ENCODE assay signal across 14 mouse cellular contexts in genomic region chr10:54119303-54119702, GRCm38 (mm10). TPM values are rescaled to one million over a fixed set of nuclear protein-coding genes. Genes with fewer than 3 reads are reported as not detected.
DNase-seq lines count a peak whose midpoint lies in the region; ATAC-seq and TF ChIP-seq lines count a peak whose summit lies in the region.
"Had no signal": no experiment of that assay in that cellular context is flagged by ENCODE, and none has a peak within 500 bp of the region (broad histone marks: within the 10 kb centered on the region; RNA-seq: fewer than 3 reads in every experiment).

No protein-coding gene starts in this region.

- intact Hi-C loops in left cerebral cortex, postnatal 4 days (cut with DNase I) = no loop called here

- no peak for TF ChIP-seq CTCF in kidney, adult 2 months (conservative IDR thresholded peaks at IDR 0.05; ENCODE audit: insufficient read depth, insufficient read length, low read depth, low read length)

- H3K36me3 ChIP-seq in kidney, adult 2 months (ENCODE audit: control insufficient read depth, insufficient read depth, low read length) = no peaks in the 10 kb centered on the region
- no peaks in the 10 kb centered on the region for H3K36me3 ChIP-seq in kidney, embryonic 15.5 days
- no peaks in the 10 kb centered on the region for H3K36me3 ChIP-seq in splenic B cell, adult 2 months (ENCODE audit: control insufficient read depth, insufficient read depth, low read length, poor library complexity, severe bottlenecking)
- H3K36me3 ChIP-seq: embryonic facial prominence, embryonic 10.5 days had no signal

- ATAC-seq in kidney, embryonic 15.5 days (replicated peaks; ENCODE audit: low FRiP score) = no peak
- ATAC-seq in hematopoietic stem cell, adult 5-6 weeks (replicated peaks in 1 of 2; ENCODE audit: insufficient read depth in 1 of 2, low FRiP score in 2 of 2, low TSS enrichment in 1 of 2, low read depth in 1 of 2, poor library complexity in 2 of 2, severe bottlenecking in 2 of 2) = peak; percentile 64 to 70
- ATAC-seq: CD4-positive, CD25-positive, alpha-beta regulatory T cell, adult 4 months; inflammation-experienced regulatory T-cells, adult 6 months had no signal

- TF ChIP-seq POLR2A in kidney, adult 2 months (IDR thresholded peaks at IDR 0.05; ENCODE audit: low read depth, low read length) = no peak

- H3K27me3 ChIP-seq in kidney, adult 2 months (replicated peaks; ENCODE audit: control insufficient read depth, insufficient read depth, low read length) = no peaks in the 10 kb centered on the region
- no peaks in the 10 kb centered on the region for H3K27me3 ChIP-seq in kidney, embryonic 15.5 days
- H3K27me3 ChIP-seq in splenic B cell, adult 2 months (ENCODE audit: control insufficient read depth, insufficient read depth, low read length, poor library complexity, severe bottlenecking) = no peaks in the 10 kb centered on the region; the same call in 1 of the 2 replicates

- 75% methylated on average over 2 of the region's 2 CpGs for WGBS in kidney, adult 2 months
- 73% methylated on average over 2 of the region's 2 CpGs for WGBS in kidney, embryonic 15.5 days

- H3K4me2 ChIP-seq in kidney, embryonic 15.5 days = no peak overlapping the region

- no peak overlapping the region for H3K4me3 ChIP-seq in kidney, adult 2 months (ENCODE audit: insufficient read depth, low read depth, low read length)
- no peak overlapping the region for H3K4me3 ChIP-seq in kidney, embryonic 15.5 days (replicated peaks)
- H3K4me3 ChIP-seq: embryonic facial prominence, embryonic 10.5 days had no signal

- H3K9me3 ChIP-seq in kidney, embryonic 15.5 days (replicated peaks) = no peaks in the 10 kb centered on the region
- H3K9me3 ChIP-seq: embryonic facial prominence, embryonic 10.5 days had no signal

- DNase-seq in kidney, adult 2 months = peak; percentile 13
- DNase-seq in spleen, adult 12 weeks (ENCODE audit: low spot score) = peak; percentile 2
- no peak for DNase-seq in spleen, postnatal 10 days (ENCODE audit: low spot score in 2 of 2)
- peak; percentile 88 for DNase-seq in splenic B cell, adult 2 months (ENCODE audit: low read depth, low spot score)
- no peak for DNase-seq in adrenal gland, postnatal 4 days (ENCODE audit: low spot score in 2 of 2)
- no peak for DNase-seq in left cerebral cortex, postnatal 4 days
- DNase-seq: adrenal gland, postnatal 10 days; cerebellum, adult 8-10 months; thymus, postnatal 4 days had no signal

- peaks cover 14% of the 10 kb centered on the region for H3K4me1 ChIP-seq in kidney, adult 2 months (ENCODE audit: control insufficient read depth, insufficient read depth, low read length)
- no peaks in the 10 kb centered on the region for H3K4me1 ChIP-seq in kidney, embryonic 15.5 days
- H3K4me1 ChIP-seq: embryonic facial prominence, embryonic 10.5 days had no signal

- no peak overlapping the region for H3K9ac ChIP-seq in kidney, embryonic 15.5 days

- H3K27ac ChIP-seq in kidney, adult 2 months (ENCODE audit: insufficient read depth, low read depth, low read length) = no peak overlapping the region
- H3K27ac ChIP-seq in kidney, embryonic 15.5 days = no peak overlapping the region
- H3K27ac ChIP-seq: embryonic facial prominence, embryonic 10.5 days had no signal

RNA-seq across cellular contexts. Expression of gene Man1a, which starts 42.9 kb away (rescaled TPM):
- 30.5 and 33.4 TPM in 2 replicates for polyA plus RNA-seq in kidney, adult 2 months (2012; rRNA removed)
- 8.4 and 8.5 TPM in 2 replicates for polyA plus RNA-seq in kidney, embryonic 15.5 days (2015; fragmentation: Nextera tagmentation; extraction: Ambion mirVana)
- 101 and 123 TPM in 2 replicates for total RNA-seq in hematopoietic stem cell, adult 5-6 weeks (2017)
- total RNA-seq in adrenal gland, postnatal 4 days (2021) = 10 to 100 TPM; 63.2 to 67.2 TPM
- 10 to 100 TPM; 21.1 to 21.7 TPM for total RNA-seq in left cerebral cortex, postnatal 4 days (2021)

Comparison
In these comparisons a context has a peak if more than half of its experiments do, and no peak if none do; other contexts are left out.
1. DNase-seq: peak in kidney, adult 2 months (single experiment), spleen, adult 12 weeks (single experiment) and splenic B cell, adult 2 months (single experiment); none in spleen, postnatal 10 days (0 of 2), adrenal gland, postnatal 4 days (0 of 2) and left cerebral cortex, postnatal 4 days (single experiment).